Comparison of ENCODE assay signal across 11 mouse cellular contexts in the genomic region with DNA sequence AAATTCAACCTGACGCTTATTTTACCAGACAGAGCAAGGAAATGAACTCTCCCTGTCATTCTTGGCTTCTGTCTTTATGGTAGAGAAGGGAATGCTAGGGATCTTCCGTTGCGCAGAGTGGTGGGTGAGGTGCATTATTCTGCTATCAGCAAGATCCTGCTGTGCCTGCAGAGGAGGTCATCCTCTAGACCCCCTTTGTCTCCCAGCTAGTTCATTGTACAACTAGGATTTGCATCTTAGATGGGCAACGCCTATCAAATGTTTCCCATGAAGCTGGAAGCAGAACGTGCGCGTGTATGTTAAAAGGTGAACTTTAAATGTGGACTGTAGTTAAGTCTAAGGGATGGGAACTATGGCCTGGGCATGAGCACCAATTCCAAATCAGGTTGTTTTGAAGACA. TPM values are rescaled to one million over a fixed set of nuclear protein-coding genes. Genes with fewer than 3 reads are reported as not detected.
A peak's percentile ranks its signal among the peaks of the same experiment; 100 is the strongest.
DNase-seq lines count a peak whose midpoint lies in the region; ATAC-seq and TF ChIP-seq lines count a peak whose summit lies in the region.
"Had no signal": no experiment of that assay in that cellular context is flagged by ENCODE, and none has a peak within 500 bp of the region (broad histone marks: within the 10 kb centered on the region; RNA-seq: fewer than 3 reads in every experiment).

No protein-coding gene starts in this region.

- H3K4me1 ChIP-seq in embryonic facial prominence, embryonic 12.5 days, result 0 out of 2 replicates have a peak, but pooled peaks cover 2% of the 10 kb centered on the region
- peaks cover 24% of the 10 kb centered on the region for H3K4me1 ChIP-seq in embryonic facial prominence, embryonic 10.5 days
- no peaks in the 10 kb centered on the region for H3K4me1 ChIP-seq in kidney, adult 2 months (ENCODE audit: control insufficient read depth, insufficient read depth, low read length)
- peaks cover 11% of the 10 kb centered on the region; the same call in 1 of the 2 replicates for H3K4me1 ChIP-seq in intestine, embryonic 15.5 days (replicated peaks)
- no peaks in the 10 kb centered on the region for H3K4me1 ChIP-seq in neural tube, embryonic 14.5 days (ENCODE audit: control insufficient read depth, insufficient read depth, low read length)

- no peak for ATAC-seq in embryonic facial prominence, embryonic 12.5 days (ENCODE audit: insufficient number of reproducible peaks, insufficient read depth, low FRiP score, low TSS enrichment)
- ATAC-seq in intestine, embryonic 15.5 days, result no peak
- no peak for ATAC-seq in neural tube, embryonic 14.5 days (ENCODE audit: low read depth)

- H3K27ac ChIP-seq in embryonic facial prominence, embryonic 12.5 days, result no peak overlapping the region
- H3K27ac ChIP-seq in embryonic facial prominence, embryonic 10.5 days (replicated peaks), result no peak overlapping the region; the same call in 1 of the 2 replicates
- H3K27ac ChIP-seq in kidney, adult 2 months (ENCODE audit: insufficient read depth, low read depth, low read length), result peak overlapping the region; percentile 49
- H3K27ac ChIP-seq in intestine, embryonic 15.5 days, result peak overlapping the region; percentile 84; the same call in 1 of the 2 replicates
- H3K27ac ChIP-seq in neural tube, embryonic 14.5 days (ENCODE audit: low read depth, low read length), result 0 out of 2 replicates have a peak overlapping the region, but pooled peaks have one; percentile 68

- 0 out of 2 replicates have a peak overlapping the region, but pooled peaks have one; percentile 70 for H3K4me2 ChIP-seq in embryonic facial prominence, embryonic 12.5 days (replicated peaks)
- H3K4me2 ChIP-seq in intestine, embryonic 15.5 days (replicated peaks), result peak overlapping the region; percentile 91
- H3K4me2 ChIP-seq in neural tube, embryonic 14.5 days (ENCODE audit: low read depth, low read length), result 0 out of 2 replicates have a peak overlapping the region, but pooled peaks have one; percentile 83

- 65% methylated on average over 7 of the region's 7 CpGs for whole genome bisulfite sequencing in embryonic facial prominence, embryonic 12.5 days
- 57% methylated on average over 7 of the region's 7 CpGs for WGBS in embryonic facial prominence, embryonic 10.5 days
- 86% methylated on average over 7 of the region's 7 CpGs for WGBS in kidney, adult 2 months
- 87% methylated on average over 7 of the region's 7 CpGs for WGBS in intestine, embryonic 15.5 days
- 62% methylated on average over 7 of the region's 7 CpGs for WGBS in neural tube, embryonic 14.5 days

- no peak overlapping the region for H3K4me3 ChIP-seq in embryonic facial prominence, embryonic 12.5 days
- H3K4me3 ChIP-seq in embryonic facial prominence, embryonic 10.5 days, result no peak overlapping the region
- H3K4me3 ChIP-seq in kidney, adult 2 months (ENCODE audit: insufficient read depth, low read depth, low read length), result no peak overlapping the region
- no peak overlapping the region for H3K4me3 ChIP-seq in intestine, embryonic 15.5 days (replicated peaks)
- no peak overlapping the region for H3K4me3 ChIP-seq in neural tube, embryonic 14.5 days (ENCODE audit: low read depth, low read length)

- TF ChIP-seq CTCF in kidney, adult 2 months (conservative IDR thresholded peaks at IDR 0.05; ENCODE audit: insufficient read depth, insufficient read length, low read depth, low read length), result no peak

- no peaks in the 10 kb centered on the region for H3K9me3 ChIP-seq in embryonic facial prominence, embryonic 12.5 days
- no peaks in the 10 kb centered on the region for H3K9me3 ChIP-seq in embryonic facial prominence, embryonic 10.5 days
- no peaks in the 10 kb centered on the region for H3K9me3 ChIP-seq in intestine, embryonic 15.5 days
- H3K9me3 ChIP-seq in neural tube, embryonic 14.5 days (ENCODE audit: control insufficient read depth, low read length), result no peaks in the 10 kb centered on the region

- H3K36me3 ChIP-seq in embryonic facial prominence, embryonic 12.5 days, result no peaks in the 10 kb centered on the region
- no peaks in the 10 kb centered on the region for H3K36me3 ChIP-seq in embryonic facial prominence, embryonic 10.5 days (replicated peaks)
- H3K36me3 ChIP-seq in kidney, adult 2 months (ENCODE audit: control insufficient read depth, insufficient read depth, low read length), result no peaks in the 10 kb centered on the region
- no peaks in the 10 kb centered on the region for H3K36me3 ChIP-seq in intestine, embryonic 15.5 days
- H3K36me3 ChIP-seq in neural tube, embryonic 14.5 days (ENCODE audit: control insufficient read depth, insufficient read depth, low read length), result no peaks in the 10 kb centered on the region

- no peak overlapping the region for H3K9ac ChIP-seq in embryonic facial prominence, embryonic 12.5 days
- no peak overlapping the region for H3K9ac ChIP-seq in intestine, embryonic 15.5 days
- no peak overlapping the region for H3K9ac ChIP-seq in neural tube, embryonic 14.5 days (replicated peaks; ENCODE audit: low read depth, low read length)

- TF ChIP-seq POLR2A in kidney, adult 2 months (IDR thresholded peaks at IDR 0.05; ENCODE audit: low read depth, low read length), result no peak

- H3K27me3 ChIP-seq in embryonic facial prominence, embryonic 12.5 days, result peaks cover 21% of the 10 kb centered on the region
- H3K27me3 ChIP-seq in embryonic facial prominence, embryonic 10.5 days (replicated peaks; ENCODE audit: low read depth, poor library complexity, severe bottlenecking), result peaks cover 42% of the 10 kb centered on the region
- H3K27me3 ChIP-seq in kidney, adult 2 months (replicated peaks; ENCODE audit: control insufficient read depth, insufficient read depth, low read length), result no peaks in the 10 kb centered on the region
- no peaks in the 10 kb centered on the region for H3K27me3 ChIP-seq in intestine, embryonic 15.5 days (replicated peaks)
- no peaks in the 10 kb centered on the region for H3K27me3 ChIP-seq in neural tube, embryonic 14.5 days (ENCODE audit: control insufficient read depth, insufficient read depth, low read length)

- DNase-seq in embryonic facial prominence, embryonic 10.5 days (ENCODE audit: low spot score), result no peak
- no peak for DNase-seq in kidney, adult 2 months
- no peak for DNase-seq in kidney, postnatal 25 days
- DNase-seq in lung, adult 18-20 months, result no peak
- DNase-seq in cerebellum, adult 8-10 months, result no peak
- DNase-seq: cerebellum, postnatal 36 days; gastrocnemius, postnatal 25 days; right cerebral cortex, postnatal 14 days had no signal

RNA-seq across cellular contexts. Expression of gene Ednrb, which starts 0.7 kb away (rescaled TPM):
- 35.2 and 35.6 TPM in 2 replicates for polyA plus RNA-seq in embryonic facial prominence, embryonic 12.5 days (2016; fragmentation: Nextera tagmentation; extraction: Ambion mirVana)
- polyA plus RNA-seq in embryonic facial prominence, embryonic 10.5 days (2016; fragmentation: Nextera tagmentation; extraction: Ambion mirVana), result 21.1 and 34.5 TPM in 2 replicates
- polyA plus RNA-seq in kidney, adult 2 months (2012; rRNA removed), result 7.9 and 9.7 TPM in 2 replicates
- 136 and 159 TPM in 2 replicates for polyA plus RNA-seq in intestine, embryonic 15.5 days (2015; fragmentation: Nextera tagmentation; extraction: Ambion mirVana)
- 69.9 and 108 TPM in 2 replicates for polyA plus RNA-seq in neural tube, embryonic 14.5 days (2014; fragmentation: Nextera tagmentation; extraction: Ambion mirVana)

Comparison
In these comparisons a context has a peak if more than half of its experiments do, and no peak if none do; other contexts are left out.
1. H3K27ac ChIP-seq: peak in kidney, adult 2 months (single experiment), intestine, embryonic 15.5 days (single experiment) and neural tube, embryonic 14.5 days (single experiment); none in embryonic facial prominence, embryonic 12.5 days (single experiment) and embryonic facial prominence, embryonic 10.5 days (single experiment).
2. Peak in every context shown above with its lines, with median percentiles within 50 percentile points of each other: H3K4me2 ChIP-seq.